Mouse (Mus musculus) lung, postnatal 0 days (tissue): ENCODE results near the gene Ptpn13.

Experiments
- CTCF ChIP-seq: IDR thresholded peaks from 2 replicates; pipeline ENCODE4 v1.5.1; 2016; ENCODE audit warnings: antibody characterized with exemption, mild to moderate bottlenecking
- EP300 ChIP-seq: IDR thresholded peaks from 2 replicates; pipeline ENCODE4 v1.6.1; 2016; ENCODE audit warnings: antibody characterized with exemption, mild to moderate bottlenecking, control low read depth

GRCm38 (mm10) chr5:103463661-103464219, 38.7 kb downstream of the Ptpn13 start:
- TF ChIP-seq CTCF, result no peak
- TF ChIP-seq EP300, result no peak
